Mouse (Mus musculus) liver, embryonic 14.5 days (tissue): Measurements from ENCODE around the gene Dcaf12.

Experiments used
- CTCF ChIP-seq: IDR thresholded peaks from 2 replicates; pipeline ENCODE4 v1.5.1; 2016; ENCODE audit warnings: antibody characterized with exemption, low read depth, control low read depth
- EP300 ChIP-seq: IDR thresholded peaks from 2 replicates; pipeline ENCODE4 v1.6.1; 2016; ENCODE audit warnings: antibody characterized with exemption, low read depth

- TF ChIP-seq CTCF: no peak
- TF ChIP-seq EP300: no peak
Observed at GRCm38 (mm10) chr4:41303671-41304070, 11.0 kb downstream of the Dcaf12 start.
